Mouse (Mus musculus) midbrain, postnatal 0 days (tissue): ENCODE results near the gene Cfap61. TPM values are rescaled to one million over a fixed set of nuclear protein-coding genes. Genes with fewer than 3 reads are reported as not detected.

Experiments used
- ATAC-seq: fragments of 200-750 bp; cut with Nextera tagmentation; 2 replicates; pipeline ENCODE4 v1.8.0; 2017; ENCODE audit warnings: moderate number of reproducible peaks, mild to moderate bottlenecking, moderate TSS enrichment, moderate library complexity; ENCODE audit not compliant: low FRiP score
- DNase-seq: peaks from one replicate; pipeline ENCODE4 v3.0.0-alpha.2; 2015; ENCODE audit warnings: low spot score
- H3K27ac ChIP-seq: fragments of 300-500 bp; sonication (generic); 2 replicates; pipeline ENCODE4 v1.5.1; 2014; ENCODE audit warnings: low read depth, mild to moderate bottlenecking, low read length, mixed read lengths
- H3K27me3 ChIP-seq: fragments of 300-500 bp; sonication (generic); 2 replicates; pipeline ENCODE4 v1.6.1; 2014; ENCODE audit warnings: low read length, control low read depth, mixed read lengths; ENCODE audit not compliant: insufficient read depth
- H3K36me3 ChIP-seq: fragments of 300-500 bp; sonication (generic); 2 replicates; pipeline ENCODE4 v1.6.1; 2014; ENCODE audit warnings: low read length, control low read depth, mixed read lengths; ENCODE audit not compliant: insufficient read depth
- H3K4me1 ChIP-seq: fragments of 300-500 bp; sonication (generic); 2 replicates; pipeline ENCODE4 v1.6.1; 2014; ENCODE audit warnings: mild to moderate bottlenecking, control low read depth, antibody characterized with exemption, low read length, mixed read lengths; ENCODE audit not compliant: insufficient read depth
- H3K4me2 ChIP-seq: fragments of 300-500 bp; sonication (generic); 2 replicates; pipeline ENCODE4 v1.6.1; 2014; ENCODE audit warnings: low read depth, mild to moderate bottlenecking, low read length, mixed read lengths; ENCODE audit not compliant: poor library complexity, severe bottlenecking
- H3K4me3 ChIP-seq: fragments of 300-500 bp; sonication (generic); 2 replicates; pipeline ENCODE4 v1.5.1; 2014; ENCODE audit warnings: low read depth, mild to moderate bottlenecking, low read length, moderate library complexity
- H3K9ac ChIP-seq: fragments of 300-500 bp; sonication (generic); replicated peaks from 2 replicates; pipeline ENCODE4 v1.6.1; 2014; ENCODE audit warnings: mild to moderate bottlenecking, low read length, moderate library complexity, mixed read lengths; ENCODE audit not compliant: poor library complexity, severe bottlenecking
- H3K9me3 ChIP-seq: fragments of 300-500 bp; sonication (generic); 2 replicates; pipeline ENCODE4 v1.6.1; 2016; ENCODE audit warnings: low read length, control low read depth
- CTCF ChIP-seq: IDR thresholded peaks from 2 replicates; pipeline ENCODE4 v1.5.1; 2016; ENCODE audit warnings: antibody characterized with exemption, mild to moderate bottlenecking
- WGBS: fragments of 180-500 bp; shearing (Covaris S2); extraction: QIAGEN DNeasy Blood & Tissue Kit; methylation state at CpG from one replicate; pipeline ENCODE4 v1.1.7; 2014; 5-methylcytosine and 5-hydroxymethylcytosine counted together
- polyA plus RNA-seq: library from polyadenylated mRNA; unstranded; fragments of >200 nt; fragmentation: Nextera tagmentation; extraction: Ambion mirVana; gene quantifications from 2 replicates; pipeline ENCODE4 v1.2.1, GENCODE M21; 2015
- total RNA-seq: library from RNA; depleted of rRNA; stranded (reverse); fragments of >200 nt; gene quantifications from 2 replicates; pipeline ENCODE4 v1.2.3, GENCODE M21; 2014

The Cfap61 gene
- total and polyA plus RNA-seq, 2 experiments from 2014 or later, result 2.5 to 3.7 TPM

DNA sequence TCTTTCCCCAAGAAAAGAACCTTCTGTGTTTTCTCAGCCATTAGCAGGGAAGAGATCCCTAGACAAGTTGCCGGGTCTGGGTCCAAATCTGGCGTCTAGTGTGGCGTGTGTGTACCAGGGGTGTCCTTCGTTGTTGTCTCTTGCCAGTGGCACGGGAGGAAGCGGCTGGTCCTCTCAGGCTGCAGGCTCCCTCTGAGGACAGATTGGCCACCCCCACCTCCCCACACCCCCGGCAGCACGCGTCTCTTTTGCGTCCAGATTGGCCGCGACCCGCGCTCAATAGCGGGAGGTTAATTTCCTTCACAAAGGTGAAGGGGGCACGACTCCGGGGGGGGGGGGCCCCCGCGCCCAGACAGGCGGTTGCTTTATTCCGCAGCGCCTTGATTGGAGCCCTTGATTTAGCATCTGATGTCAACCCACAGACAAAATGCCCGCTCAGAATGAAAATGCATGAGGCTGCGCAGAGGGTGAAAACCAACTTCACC, 286.0 kb downstream of the Cfap61 start:
- DNase-seq (peak; percentile 38), ATAC-seq (no peak)

DNA sequence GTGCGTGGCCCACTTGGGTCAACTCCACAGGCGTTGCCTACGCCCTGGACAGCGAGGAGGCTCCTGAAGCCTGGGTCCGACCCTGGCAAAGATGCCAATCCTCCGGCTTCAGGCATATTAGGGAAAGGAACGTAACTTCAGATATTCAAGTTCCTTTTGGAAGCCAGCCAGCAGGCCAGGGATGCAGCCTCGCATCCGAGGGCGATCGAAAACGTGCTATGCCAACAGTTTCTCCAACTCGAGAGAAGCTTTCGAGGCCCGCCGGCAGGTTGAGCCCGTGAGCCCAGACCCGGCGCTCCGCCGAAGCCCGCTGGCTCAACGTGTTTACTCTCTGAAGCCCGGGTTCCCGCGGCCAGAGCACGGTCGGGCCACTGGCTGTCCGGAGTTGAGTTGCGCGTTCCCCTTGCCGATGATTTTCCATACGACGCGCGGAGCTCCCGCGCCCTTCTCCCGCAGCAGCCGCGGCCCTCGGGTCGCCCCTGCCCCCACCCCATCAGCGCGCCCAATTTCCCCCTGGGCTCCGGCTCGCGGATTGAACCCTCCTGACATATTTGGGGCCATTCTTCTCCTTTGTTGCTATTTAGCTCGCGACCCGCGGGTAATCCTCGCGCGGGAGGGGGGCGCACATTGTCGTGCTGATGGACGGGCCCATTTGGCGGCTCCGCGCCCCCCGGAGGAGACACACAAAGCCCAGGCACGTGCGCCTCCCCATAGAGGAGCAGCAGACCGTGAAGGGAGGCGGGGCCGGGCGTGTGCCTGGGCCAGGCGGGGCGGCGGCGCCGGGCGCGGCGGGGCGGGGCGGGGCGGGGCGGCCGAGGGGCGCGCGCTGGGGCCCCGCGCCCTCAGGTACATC, 286.7 kb downstream of the Cfap61 start, which contains the start of gene Insm1:
TSS of gene Insm1 (plus strand) at position 846 of the 853 bp plus-strand sequence.
- no peak; the same call in 1 of the 2 replicates for TF ChIP-seq CTCF
- WGBS, result 1% methylated on average over 61 of the region's 86 CpGs
- Histone ChIP-seq H3K9ac (peak within 1 kb of the TSS; percentile 79), H3K4me2 (peak within 1 kb of the TSS; percentile 88), H3K4me3 (peak within 1 kb of the TSS; percentile 72), H3K27me3 (peaks cover 6% of the 10 kb centered on the region; the same call in 1 of the 2 replicates), H3K27ac (peak within 1 kb of the TSS; percentile 82), H3K4me1 (peaks cover 7% of the 10 kb centered on the region; the same call in 1 of the 2 replicates), H3K9me3 (no peaks in the 10 kb centered on the region), H3K36me3 (no peaks in the 10 kb centered on the region)
- peak; percentile 78 for DNase-seq
- peak; percentile 51 for ATAC-seq

More for the DNA sequence above, 286.0 kb downstream of the Cfap61 start:
- peak overlapping the region; percentile 82; the same call in 1 of the 2 replicates for H3K27ac ChIP-seq
- no peaks in the 10 kb centered on the region for H3K9me3 ChIP-seq
- no peaks in the 10 kb centered on the region for H3K36me3 ChIP-seq
- peak overlapping the region; percentile 72 for H3K4me3 ChIP-seq
- no peak overlapping the region for H3K9ac ChIP-seq
- 2% methylated on average over 24 of the region's 24 CpGs for WGBS
- no peak for TF ChIP-seq CTCF
- peaks cover 7% of the 10 kb centered on the region; the same call in 1 of the 2 replicates for H3K4me1 ChIP-seq
- peak overlapping the region; percentile 88 for H3K4me2 ChIP-seq
- H3K27me3 ChIP-seq, result 0 out of 2 replicates have a peak, but pooled peaks cover 6% of the 10 kb centered on the region

DNA sequence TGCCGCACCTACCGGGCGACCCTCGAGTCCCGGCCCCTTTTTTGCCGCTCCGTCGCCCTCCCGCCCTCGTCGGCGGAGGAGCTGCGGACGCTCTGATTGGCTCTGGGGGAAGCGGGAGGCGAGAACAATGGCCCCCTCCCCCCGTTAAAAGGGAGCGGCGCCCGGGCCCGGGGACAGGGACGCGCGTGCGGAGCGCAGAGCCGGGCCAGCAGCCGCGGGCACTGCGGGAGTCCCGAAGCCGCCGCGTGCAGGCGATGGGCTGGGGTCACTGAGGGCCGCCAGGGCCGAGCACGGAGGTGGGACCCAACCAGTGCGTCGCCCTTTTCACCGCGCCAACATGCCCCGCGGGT, 287.3 kb downstream of the Cfap61 start:
- Histone ChIP-seq H3K27me3 (peaks cover 11% of the 10 kb centered on the region), H3K4me2 (peak overlapping the region; percentile 88), H3K4me1 (peaks cover 7% of the 10 kb centered on the region; the same call in 1 of the 2 replicates), H3K27ac (peak overlapping the region; percentile 82), H3K36me3 (no peaks in the 10 kb centered on the region), H3K9me3 (no peaks in the 10 kb centered on the region), H3K4me3 (peak overlapping the region; percentile 72), H3K9ac (peak overlapping the region; percentile 79)
- no peak for TF ChIP-seq CTCF
- under 1% methylated on average over 44 of the region's 44 CpGs for WGBS
- DNase-seq (peak; percentile 88), ATAC-seq (peak; percentile 82)

DNA sequence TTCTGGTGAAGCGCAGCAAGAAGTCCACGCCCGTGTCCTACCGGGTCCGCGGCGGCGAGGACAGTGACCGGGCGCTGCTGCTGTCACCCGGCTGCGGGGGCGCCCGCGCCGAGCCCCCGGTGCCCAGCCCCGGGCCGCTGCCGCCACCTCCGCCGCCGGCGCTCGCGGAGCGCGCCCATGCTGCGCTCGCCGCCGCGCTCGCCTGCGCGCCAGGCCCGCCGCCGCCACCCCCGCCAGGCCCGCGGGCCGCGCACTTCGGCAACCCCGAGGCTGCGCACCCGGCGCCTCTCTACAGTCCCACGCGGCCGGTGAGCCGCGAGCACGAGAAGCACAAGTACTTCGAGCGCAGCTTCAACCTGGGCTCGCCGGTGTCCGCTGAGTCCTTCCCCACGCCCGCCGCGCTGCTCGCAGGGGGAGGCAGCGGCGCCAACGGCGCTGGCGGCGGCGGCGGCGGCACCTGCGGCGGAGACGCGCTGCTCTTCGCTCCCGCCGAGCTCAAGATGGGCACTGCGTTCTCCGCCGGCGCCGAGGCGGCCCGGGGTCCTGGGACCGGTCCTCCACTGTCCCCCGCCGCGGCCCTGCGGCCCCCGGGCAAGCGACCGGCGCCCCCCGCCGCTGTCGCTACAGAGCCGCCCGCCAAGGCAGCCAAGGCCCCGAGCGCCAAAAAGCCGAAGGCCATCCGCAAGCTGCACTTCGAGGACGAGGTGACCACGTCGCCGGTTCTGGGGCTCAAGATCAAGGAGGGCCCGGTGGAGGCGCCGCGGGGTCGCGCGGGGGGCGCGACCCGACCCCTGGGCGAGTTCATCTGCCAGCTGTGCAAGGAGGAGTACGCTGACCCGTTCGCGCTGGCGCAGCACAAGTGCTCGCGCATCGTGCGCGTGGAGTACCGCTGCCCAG, 287.9 kb downstream of the Cfap61 start:
- Histone ChIP-seq H3K4me1 (peaks cover 7% of the 10 kb centered on the region; the same call in 1 of the 2 replicates), H3K36me3 (no peaks in the 10 kb centered on the region), H3K4me2 (peak overlapping the region; percentile 88), H3K9me3 (no peaks in the 10 kb centered on the region), H3K4me3 (peak overlapping the region; percentile 72), H3K27me3 (peaks cover 14% of the 10 kb centered on the region), H3K27ac (peak overlapping the region; percentile 82), H3K9ac (peak overlapping the region; percentile 79)
- DNase-seq (peak; percentile 50), ATAC-seq (peak; percentile 60)
- TF ChIP-seq CTCF, result no peak
- under 1% methylated on average over 84 of the region's 133 CpGs for WGBS

DNA sequence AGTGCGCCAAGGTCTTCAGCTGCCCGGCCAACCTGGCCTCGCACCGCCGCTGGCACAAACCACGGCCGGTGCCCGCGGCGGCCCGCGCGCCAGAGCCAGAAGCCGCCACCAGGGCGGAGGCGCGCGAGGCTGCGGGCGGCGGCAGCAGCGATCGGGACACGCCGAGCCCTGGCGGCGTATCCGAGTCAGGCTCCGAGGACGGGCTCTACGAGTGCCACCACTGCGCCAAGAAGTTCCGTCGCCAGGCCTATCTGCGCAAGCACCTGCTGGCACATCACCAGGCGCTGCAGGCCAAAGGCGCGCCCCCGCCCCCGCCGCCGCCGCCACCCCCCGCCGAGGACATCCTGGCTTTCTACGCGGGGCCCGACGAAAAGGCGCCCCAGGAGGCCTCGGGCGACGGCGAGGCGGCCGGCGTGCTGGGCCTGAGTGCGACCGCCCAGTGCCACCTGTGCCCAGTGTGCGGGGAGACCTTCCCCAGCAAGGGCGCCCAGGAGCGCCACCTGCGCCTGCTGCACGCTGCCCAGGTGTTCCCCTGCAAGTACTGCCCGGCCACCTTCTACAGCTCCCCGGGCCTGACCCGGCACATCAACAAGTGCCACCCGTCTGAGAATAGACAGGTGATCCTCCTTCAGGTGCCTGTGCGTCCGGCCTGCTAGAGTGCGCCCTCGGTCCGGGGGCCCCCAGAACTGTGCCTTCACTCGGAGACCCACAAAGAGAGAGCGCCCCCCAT, 288.8 kb downstream of the Cfap61 start:
- under 1% methylated on average over 53 of the region's 75 CpGs for WGBS
- Histone ChIP-seq H3K9ac (peak overlapping the region; percentile 79), H3K9me3 (no peaks in the 10 kb centered on the region), H3K27me3 (peaks cover 17% of the 10 kb centered on the region), H3K4me2 (peak overlapping the region; percentile 88), H3K36me3 (no peaks in the 10 kb centered on the region), H3K4me3 (peak overlapping the region; percentile 72), H3K27ac (peak overlapping the region; percentile 82), H3K4me1 (peaks cover 4% of the 10 kb centered on the region; the same call in 1 of the 2 replicates)
- TF ChIP-seq CTCF, result peak; percentile 12; the same call in 1 of the 2 replicates
- peak; percentile 14; the same call in 1 of the 2 replicates for ATAC-seq
- peak; percentile 46 for DNase-seq
